Mouse (Mus musculus) heart, embryonic 13.5 days (tissue): Measurements from ENCODE around the gene Ndrg3. TPM values are rescaled to one million over a fixed set of nuclear protein-coding genes. Genes with fewer than 3 reads are reported as not detected.

Experiments
- ATAC-seq: fragments of 200-750 bp; cut with Nextera tagmentation; 2 replicates; pipeline ENCODE4 v1.8.0; 2017; ENCODE audit warnings: moderate TSS enrichment; ENCODE audit not compliant: insufficient number of reproducible peaks, low FRiP score, low TSS enrichment; ENCODE audit errors: extremely low read depth
- H3K27ac ChIP-seq: fragments of 300-500 bp; sonication (generic); replicated peaks from 2 replicates; pipeline ENCODE4 v1.5.1; 2015; ENCODE audit warnings: moderate library complexity, mild to moderate bottlenecking, inconsistent platforms
- H3K27me3 ChIP-seq: fragments of 300-500 bp; sonication (generic); replicated peaks from 2 replicates; pipeline ENCODE4 v1.6.1; 2015; ENCODE audit warnings: mild to moderate bottlenecking, inconsistent platforms
- H3K36me3 ChIP-seq: fragments of 300-500 bp; sonication (generic); 2 replicates; pipeline ENCODE4 v1.6.1; 2015; ENCODE audit warnings: mild to moderate bottlenecking, inconsistent platforms
- H3K4me1 ChIP-seq: fragments of 300-500 bp; sonication (generic); 2 replicates; pipeline ENCODE4 v1.6.1; 2015; ENCODE audit warnings: inconsistent platforms
- H3K4me2 ChIP-seq: fragments of 300-500 bp; sonication (generic); 2 replicates; pipeline ENCODE4 v1.6.1; 2015; ENCODE audit warnings: inconsistent platforms, mild to moderate bottlenecking, moderate library complexity
- H3K4me3 ChIP-seq: fragments of 300-500 bp; sonication (generic); 2 replicates; pipeline ENCODE4 v1.5.1; 2015; ENCODE audit warnings: moderate library complexity, mild to moderate bottlenecking, inconsistent platforms
- H3K9ac ChIP-seq: fragments of 300-500 bp; sonication (generic); 2 replicates; pipeline ENCODE4 v1.6.1; 2015; ENCODE audit warnings: inconsistent platforms, mild to moderate bottlenecking, moderate library complexity
- H3K9me3 ChIP-seq: fragments of 300-500 bp; sonication (generic); 2 replicates; pipeline ENCODE4 v1.6.1; 2016; ENCODE audit warnings: inconsistent platforms
- WGBS: fragments of 180-500 bp; shearing (Covaris S2); methylation state at CpG from one replicate; pipeline ENCODE4 v1.1.7; 2015; ENCODE audit warnings: mixed read lengths; 5-methylcytosine and 5-hydroxymethylcytosine counted together
- polyA plus RNA-seq: library from polyadenylated mRNA; unstranded; fragments of >200 nt; fragmentation: Nextera tagmentation; extraction: Ambion mirVana; gene quantifications from 2 replicates; pipeline ENCODE4 v1.2.1, GENCODE M21; 2015

Ndrg3 gene
- polyA plus RNA-seq, 1 experiment from 2014 or later: 28.6 TPM

DNA sequence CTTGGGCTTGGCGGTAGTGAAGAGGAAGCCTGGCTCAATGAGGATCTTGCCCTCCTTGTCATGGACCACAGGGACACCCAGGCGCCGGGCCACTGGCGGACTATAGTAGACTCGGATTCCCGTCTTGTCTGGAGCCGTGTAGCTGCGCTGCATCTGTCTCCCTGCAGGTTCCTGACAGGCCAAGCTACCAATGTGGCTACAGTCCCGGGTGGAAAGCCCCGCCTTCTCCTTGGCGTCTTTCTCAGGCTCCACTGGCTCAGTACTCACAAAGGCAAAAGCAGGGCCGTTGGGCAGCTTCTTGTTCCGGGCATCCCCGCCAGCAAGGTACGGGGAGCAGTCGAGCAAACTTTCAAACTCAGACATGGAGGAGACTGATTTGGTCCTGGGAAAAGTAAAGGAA is 29.3 kb upstream of the Ndrg3 start:
- H3K36me3 ChIP-seq: peaks cover 99% of the 10 kb centered on the region
- H3K4me2 ChIP-seq: no peak overlapping the region
- ATAC-seq: no peak
- no peak overlapping the region for H3K9ac ChIP-seq
- H3K4me3 ChIP-seq: no peak overlapping the region
- H3K4me1 ChIP-seq: peaks cover 15% of the 10 kb centered on the region
- 90% methylated on average over 16 of the region's 16 CpGs for WGBS
- H3K9me3 ChIP-seq: peaks cover 9% of the 10 kb centered on the region; the same call in 1 of the 2 replicates
- no peaks in the 10 kb centered on the region for H3K27me3 ChIP-seq
- no peak overlapping the region for H3K27ac ChIP-seq

DNA sequence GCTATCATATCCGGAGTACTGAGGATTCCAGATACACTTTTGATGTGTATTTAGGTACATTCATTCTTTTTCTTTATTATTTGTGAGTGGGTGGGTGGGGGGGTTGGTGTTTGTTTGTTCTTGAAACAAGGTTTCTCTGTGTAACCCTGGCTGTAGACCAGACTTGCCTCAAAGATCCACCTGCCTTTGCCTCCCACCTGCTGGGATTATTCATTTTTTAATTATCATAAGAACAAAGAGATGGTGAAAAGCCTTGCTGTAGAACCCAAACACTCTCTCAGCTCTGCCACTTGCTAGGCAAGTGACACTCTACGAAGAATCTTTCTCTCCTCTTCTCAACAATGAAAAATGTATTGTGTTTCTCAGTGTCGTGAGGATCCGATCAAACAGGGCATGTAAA is 27.4 kb upstream of the Ndrg3 start:
- Histone ChIP-seq H3K4me1 (peaks cover 17% of the 10 kb centered on the region), H3K27me3 (no peaks in the 10 kb centered on the region), H3K9me3 (no peaks in the 10 kb centered on the region), H3K4me3 (no peak overlapping the region), H3K27ac (no peak overlapping the region), H3K36me3 (peaks cover 98% of the 10 kb centered on the region), H3K4me2 (no peak overlapping the region), H3K9ac (no peak overlapping the region)
- 92% methylated on average over 4 of the region's 4 CpGs for WGBS
- ATAC-seq: no peak

- no peaks in the 10 kb centered on the region for H3K27me3 ChIP-seq
- H3K9me3 ChIP-seq: no peaks in the 10 kb centered on the region
- no peak overlapping the region for H3K4me3 ChIP-seq
- peak overlapping the region; percentile 9 for H3K27ac ChIP-seq
- WGBS: 43% methylated on average over 18 of the region's 18 CpGs
- H3K36me3 ChIP-seq: peaks cover 84% of the 10 kb centered on the region
- H3K4me2 ChIP-seq: no peak overlapping the region
- 0 out of 2 replicates have a peak overlapping the region, but pooled peaks have one; percentile 47 for H3K9ac ChIP-seq
- peaks cover 21% of the 10 kb centered on the region for H3K4me1 ChIP-seq
- peak; percentile 47; the same call in 1 of the 2 replicates for ATAC-seq
These were observed 24.8 kb upstream of the Ndrg3 start for GRCm38 (mm10) chr2:157016529-157017270.

- peaks cover 33% of the 10 kb centered on the region for H3K4me1 ChIP-seq
- H3K4me2 ChIP-seq: no peak overlapping the region
- H3K27me3 ChIP-seq: no peaks in the 10 kb centered on the region
- no peak overlapping the region for H3K27ac ChIP-seq
- ATAC-seq: no peak
- peaks cover 41% of the 10 kb centered on the region for H3K36me3 ChIP-seq
- H3K9me3 ChIP-seq: no peaks in the 10 kb centered on the region
- no peak overlapping the region for H3K9ac ChIP-seq
- no peak overlapping the region for H3K4me3 ChIP-seq
- 63% methylated on average over 6 of the region's 6 CpGs for WGBS
These were observed 20.5 kb upstream of the Ndrg3 start for GRCm38 (mm10) chr2:157012341-157012740.

DNA sequence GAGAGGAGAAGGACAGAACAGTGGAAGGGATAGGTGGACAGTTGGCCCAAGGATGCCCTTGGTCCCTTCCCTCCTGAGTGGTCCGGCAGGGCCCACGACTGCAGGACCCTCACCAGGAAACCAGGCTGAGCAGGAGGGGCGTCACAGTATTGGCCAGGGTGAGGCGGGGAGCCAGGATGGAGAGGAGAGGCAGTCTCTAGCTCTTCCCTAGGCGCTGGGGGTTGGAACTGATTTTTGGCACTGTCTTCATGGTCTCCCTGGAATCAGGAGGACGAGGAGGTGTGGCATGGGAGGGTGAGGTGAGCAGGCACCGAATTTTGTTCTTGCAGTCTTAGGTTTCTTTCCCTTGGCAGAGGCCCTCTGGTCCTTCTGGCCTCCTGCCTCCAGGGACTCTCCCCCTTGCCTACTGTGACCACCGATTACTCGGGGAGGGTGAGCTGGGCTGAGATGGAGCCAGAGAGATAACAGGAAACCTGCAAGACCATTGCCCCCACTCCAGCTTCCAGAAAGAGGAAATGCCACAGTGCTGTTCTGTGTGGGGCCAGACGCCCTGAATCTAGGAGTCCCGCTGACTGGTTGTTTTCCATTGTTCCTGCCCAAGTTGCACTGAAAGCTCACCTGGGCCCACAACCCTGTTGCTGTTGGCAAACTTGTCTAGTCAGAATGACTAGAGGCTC is 18.9 kb upstream of the Ndrg3 start:
- Histone ChIP-seq H3K4me3 (no peak overlapping the region), H3K9me3 (no peaks in the 10 kb centered on the region), H3K4me2 (no peak overlapping the region), H3K27me3 (no peaks in the 10 kb centered on the region), H3K27ac (no peak overlapping the region), H3K4me1 (peaks cover 30% of the 10 kb centered on the region), H3K9ac (0 out of 2 replicates have a peak overlapping the region, but pooled peaks have one; percentile 33), H3K36me3 (peaks cover 26% of the 10 kb centered on the region)
- no peak for ATAC-seq
- 35% methylated on average over 9 of the region's 11 CpGs for WGBS

DNA sequence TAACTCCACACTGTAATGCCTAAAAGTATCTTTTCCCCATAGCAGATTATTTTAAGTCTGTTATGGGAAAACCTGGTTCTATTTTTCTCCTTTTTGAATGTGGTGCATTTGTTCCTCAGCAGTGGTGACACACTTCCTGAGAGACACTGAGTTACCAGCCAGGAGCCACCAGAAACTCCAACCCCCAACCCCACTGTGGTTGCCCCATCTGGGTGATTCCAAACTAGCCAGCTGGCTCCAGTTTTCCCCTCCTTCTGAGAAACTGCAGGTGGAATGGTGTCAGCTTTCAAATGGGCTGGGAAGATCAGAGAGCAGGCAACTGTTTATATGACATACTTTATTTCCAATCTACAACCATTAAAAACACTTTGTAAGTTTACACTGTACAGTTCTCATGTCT is 18.3 kb upstream of the Ndrg3 start:
- no peaks in the 10 kb centered on the region for H3K9me3 ChIP-seq
- H3K27ac ChIP-seq: no peak overlapping the region
- H3K4me3 ChIP-seq: no peak overlapping the region
- no peak overlapping the region for H3K4me2 ChIP-seq
- H3K27me3 ChIP-seq: no peaks in the 10 kb centered on the region
- H3K36me3 ChIP-seq: peaks cover 23% of the 10 kb centered on the region
- ATAC-seq: no peak
- peaks cover 34% of the 10 kb centered on the region for H3K4me1 ChIP-seq
- no peak overlapping the region for H3K9ac ChIP-seq

- Histone ChIP-seq H3K9me3 (no peaks in the 10 kb centered on the region), H3K27me3 (no peaks in the 10 kb centered on the region), H3K9ac (no peak overlapping the region), H3K36me3 (peaks cover 23% of the 10 kb centered on the region), H3K4me3 (no peak overlapping the region), H3K27ac (no peak overlapping the region), H3K4me2 (no peak overlapping the region), H3K4me1 (peaks cover 34% of the 10 kb centered on the region)
- no peak for ATAC-seq
These were observed 16.7 kb upstream of the Ndrg3 start for GRCm38 (mm10) chr2:157008509-157008908.

- Histone ChIP-seq H3K9me3 (no peaks in the 10 kb centered on the region), H3K4me3 (peak overlapping the region; percentile 87), H3K4me1 (peaks cover 34% of the 10 kb centered on the region), H3K27ac (peak overlapping the region; percentile 88), H3K36me3 (peaks cover 32% of the 10 kb centered on the region), H3K27me3 (no peaks in the 10 kb centered on the region), H3K4me2 (peak overlapping the region; percentile 92), H3K9ac (peak overlapping the region; percentile 92)
- ATAC-seq: no peak
- 26% methylated on average over 5 of the region's 5 CpGs for WGBS
These were observed 15.4 kb upstream of the Ndrg3 start for GRCm38 (mm10) chr2:157007234-157007596.

GRCm38 (mm10) chr2:157006511-157007233 is 14.8 kb upstream of the Ndrg3 start, which contains the start of gene Dsn1:
TSS of gene Dsn1 (minus strand) at chr2:157007154.
- WGBS: under 1% methylated on average over 56 of the region's 56 CpGs
- Histone ChIP-seq H3K36me3 (peaks cover 34% of the 10 kb centered on the region), H3K9ac (peak within 1 kb of the TSS; percentile 92), H3K4me1 (peaks cover 30% of the 10 kb centered on the region), H3K27me3 (no peaks in the 10 kb centered on the region), H3K9me3 (no peaks in the 10 kb centered on the region), H3K4me2 (peak within 1 kb of the TSS; percentile 92), H3K4me3 (peak within 1 kb of the TSS; percentile 87), H3K27ac (peak within 1 kb of the TSS; percentile 88)
- ATAC-seq: peak; percentile 68; the same call in 1 of the 2 replicates

DNA sequence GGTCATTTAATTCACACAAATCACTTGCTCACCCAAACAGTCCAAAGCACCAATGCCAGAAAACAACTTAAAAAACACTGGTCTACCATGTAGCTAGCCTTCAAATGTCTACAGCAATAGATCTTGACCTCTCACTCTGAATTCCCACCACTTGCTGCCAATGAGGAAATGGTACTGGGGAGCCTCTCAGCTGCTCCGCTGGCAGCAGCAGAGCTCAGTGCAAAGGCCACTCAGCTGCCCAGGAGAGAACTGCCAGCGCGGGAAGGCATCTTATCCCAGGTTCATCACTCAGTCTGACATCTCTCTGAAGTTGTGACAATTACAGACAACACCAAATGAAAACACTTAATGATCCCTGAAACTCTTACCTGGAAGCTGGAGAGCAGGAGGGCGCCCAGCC is 10.5 kb upstream of the Ndrg3 start:
- Histone ChIP-seq H3K27ac (no peak overlapping the region), H3K9ac (no peak overlapping the region), H3K36me3 (peaks cover 75% of the 10 kb centered on the region), H3K4me3 (no peak overlapping the region), H3K4me2 (no peak overlapping the region), H3K27me3 (no peaks in the 10 kb centered on the region), H3K9me3 (no peaks in the 10 kb centered on the region), H3K4me1 (peaks cover 13% of the 10 kb centered on the region)
- no peak for ATAC-seq
- 90% methylated on average over 4 of the region's 4 CpGs for WGBS

- no peak overlapping the region for H3K4me3 ChIP-seq
- no peak overlapping the region for H3K4me2 ChIP-seq
- no peaks in the 10 kb centered on the region for H3K27me3 ChIP-seq
- H3K4me1 ChIP-seq: no peaks in the 10 kb centered on the region
- no peak overlapping the region for H3K9ac ChIP-seq
- H3K36me3 ChIP-seq: peaks cover 94% of the 10 kb centered on the region
- no peak overlapping the region for H3K27ac ChIP-seq
- 86% methylated on average over 5 of the region's 5 CpGs for WGBS
- H3K9me3 ChIP-seq: no peaks in the 10 kb centered on the region
- no peak for ATAC-seq
These were observed 6.4 kb upstream of the Ndrg3 start for GRCm38 (mm10) chr2:156998263-156998662.
